Mouse (Mus musculus) gastrocnemius, postnatal 36 days (tissue): ENCODE measurements around the gene Trip12. TPM values are rescaled to one million over a fixed set of nuclear protein-coding genes. Genes with fewer than 3 reads are reported as not detected.

Source experiments
- DNase-seq, 2 experiments: peaks; one replicate each; pipeline ENCODE4 v3.0.0; 2022
- intact Hi-C: fragments of 180-260 bp; cut with DNase I; formaldehyde crosslinking; loops from one replicate; pipeline ENCODE4 v1.15.1; 2025
- microRNA-seq, 2 experiments: library from miRNA; unstranded; fragments of <30 nt; microRNA quantifications; one replicate each; pipeline ENCODE4 v1.2.0; 2021
- total RNA-seq, 2 experiments: library from RNA; stranded (reverse); gene quantifications; 2 replicates each; pipeline ENCODE4 v1.2.3; 2021

Gene Trip12
- total RNA-seq, 2 experiments from 2014 or later: 162 to 172 TPM

DNA sequence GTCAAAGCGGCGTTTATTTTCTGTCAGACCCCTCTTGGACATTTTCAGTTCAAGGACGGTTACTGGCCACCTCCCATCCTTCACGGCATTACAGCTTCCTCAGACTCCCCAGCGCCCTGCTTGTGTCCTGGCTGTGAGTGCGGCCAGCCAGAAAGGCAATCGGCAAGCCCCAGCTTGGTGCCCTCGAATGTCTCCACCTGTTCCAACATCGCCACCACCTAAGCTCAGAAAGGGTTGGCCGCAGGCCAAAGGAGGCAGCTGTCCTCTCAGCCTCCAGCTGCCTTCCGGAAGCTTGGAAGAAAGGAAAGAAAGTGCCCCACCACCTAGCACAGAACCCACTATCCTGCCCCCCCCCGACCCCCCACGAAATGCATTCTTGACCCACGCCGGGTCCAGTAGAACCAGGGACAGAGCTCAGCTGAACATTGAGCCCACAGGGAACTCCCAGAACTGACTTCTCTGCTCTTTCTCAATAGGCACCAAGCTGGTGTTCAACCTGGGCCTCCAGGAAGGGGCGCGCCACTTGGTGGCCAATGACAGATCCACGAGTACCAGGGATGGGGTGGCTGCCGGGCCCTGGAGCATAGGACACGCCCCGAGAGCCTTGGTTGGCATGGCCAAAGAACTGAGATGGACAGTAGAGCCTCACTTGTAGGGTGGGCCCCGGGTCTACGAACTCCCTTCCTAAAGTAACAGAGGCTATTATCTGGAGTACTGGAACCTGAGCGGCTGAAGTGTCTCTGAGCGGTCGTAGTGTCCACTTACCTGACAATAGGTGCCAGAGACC, 145.4 kb downstream of the Trip12 start:
- no peak for DNase-seq

DNA sequence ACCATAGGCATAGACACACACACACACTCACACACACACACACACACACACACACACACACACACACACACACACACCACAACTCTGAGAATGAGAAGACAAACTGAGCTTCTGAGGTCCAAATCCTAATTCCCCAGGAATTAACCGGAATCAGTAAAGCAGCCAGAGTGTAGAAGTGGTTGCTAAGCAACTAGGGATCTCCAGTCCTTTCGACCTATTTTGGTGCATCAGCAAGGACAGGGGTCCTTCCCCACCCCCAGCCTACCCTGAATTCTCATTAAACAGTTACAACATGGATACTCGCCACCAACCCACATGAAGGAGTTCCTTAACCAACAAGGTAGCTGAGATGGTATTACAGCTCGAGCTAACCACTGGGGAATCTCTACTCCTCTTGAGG, 162.4 kb downstream of the Trip12 start:
- no peak for DNase-seq
- intact Hi-C loops: no loop called here

More for the DNA sequence above, 145.4 kb downstream of the Trip12 start:
- intact Hi-C loops: no loop called here

Small RNA genes lying within 50 kb of the gene (microRNA-seq; reads per million reads assigned to microRNA genes)
- gene Mir5126: 0.74 to 3.2 reads per million in 2 experiments

Other genes with a start within 250 kb of the Trip12 start
- not detected for gene Dner, start 144.3 kb downstream of the Trip12 start, total RNA-seq
- 1 to 10 TPM; 1.5 to 2.5 TPM for gene Fbxo36, start 675 bp downstream of the Trip12 start, total RNA-seq
- gene Slc16a14, start 94.6 kb upstream of the Trip12 start, total RNA-seq: under 1 TPM; 0.07 to 0.08 TPM